In genomic region chr11:103940887-103941286, GRCm38 (mm10) we compare ENCODE assay signal across 14 mouse cellular contexts.
"Had no signal": no experiment of that assay in that cellular context is flagged by ENCODE, and none has a peak within 500 bp of the region (broad histone marks: within the 10 kb centered on the region; RNA-seq: fewer than 3 reads in every experiment).

No protein-coding gene starts in this region.

- H3K4me3 ChIP-seq: liver, embryonic 12.5 days; lung, embryonic 15.5 days; megakaryocyte, embryonic 14.5 days; midbrain, embryonic 13.5 days; midbrain, embryonic 15.5 days; neural tube, embryonic 12.5 days; stomach, embryonic 15.5 days had no signal

- H3K27me3 ChIP-seq: liver, embryonic 12.5 days; lung, embryonic 15.5 days; megakaryocyte, embryonic 14.5 days; midbrain, embryonic 13.5 days; midbrain, embryonic 15.5 days; neural tube, embryonic 12.5 days; stomach, embryonic 15.5 days had no signal

- H3K27ac ChIP-seq: liver, embryonic 12.5 days; liver, embryonic 14.5 days; lung, embryonic 15.5 days; macrophage; midbrain, embryonic 13.5 days; midbrain, embryonic 15.5 days; neural tube, embryonic 12.5 days; stomach, embryonic 15.5 days; stomach, postnatal 0 days had no signal

- H3K4me1 ChIP-seq: liver, embryonic 12.5 days; lung, embryonic 15.5 days; midbrain, embryonic 13.5 days; midbrain, embryonic 15.5 days; neural tube, embryonic 12.5 days; stomach, embryonic 15.5 days had no signal

- H3K36me3 ChIP-seq: lung, embryonic 15.5 days; midbrain, embryonic 13.5 days; midbrain, embryonic 15.5 days; neural tube, embryonic 12.5 days; stomach, embryonic 15.5 days had no signal

- DNase-seq: lung, adult 2 months; lung, postnatal 14 days; lung, postnatal 36 days; right cerebral cortex, postnatal 14 days had no signal
